Mouse (Mus musculus): ENCODE measurements around the gene Erich6. TPM values are rescaled to one million over a fixed set of nuclear protein-coding genes. Genes with fewer than 3 reads are reported as not detected.
"Not testable (repeated sequence)": the region's sequence is repeated elsewhere in the genome, so short reads cannot be mapped to it uniquely, and the experiment has no call there.

The Erich6 gene
- polyA plus RNA-seq, 1 experiment from 2014 or later: not detected

DNA sequence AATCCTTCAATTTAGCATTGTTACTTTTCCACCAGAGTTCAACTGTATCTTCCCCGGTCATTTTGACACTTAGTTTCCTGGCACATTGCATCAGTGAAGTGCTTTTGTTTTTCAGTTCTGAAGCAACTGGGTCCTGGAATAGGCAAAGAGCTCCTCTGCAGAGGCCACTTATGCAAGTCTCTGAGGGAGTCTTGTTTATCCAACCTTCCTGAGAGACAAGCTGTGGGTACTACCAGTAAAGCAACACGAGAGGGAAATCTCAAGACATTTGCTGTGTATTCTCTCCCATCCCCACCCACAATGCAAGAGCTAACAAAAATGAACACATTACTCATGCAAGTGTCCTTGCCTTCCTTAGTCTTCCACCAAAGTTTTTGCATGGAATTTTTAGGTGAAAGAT, 5.3 kb downstream of the Erich6 start:
- no peak overlapping the region for H3K4me3 ChIP-seq (replicated peaks)
- H3K36me3 ChIP-seq: no peaks in the 10 kb centered on the region
- H3K9me3 ChIP-seq (replicated peaks): no peaks in the 10 kb centered on the region
- H3K4me1 ChIP-seq (replicated peaks): peaks cover 6% of the 10 kb centered on the region
- H3K27ac ChIP-seq: no peak overlapping the region
- H3K4me2 ChIP-seq: no peak overlapping the region
- H3K9ac ChIP-seq: no peak overlapping the region
- ATAC-seq (ENCODE audit: low read depth) (no peak), DNase-seq (no peak)
- no peaks in the 10 kb centered on the region for H3K27me3 ChIP-seq
- 66% methylated on average over 2 of the region's 2 CpGs for WGBS (ENCODE audit: insufficient replicate concordance)

GRCm38 (mm10) chr3:58624981-58625380, 12.0 kb downstream of the Erich6 start:
- no peaks in the 10 kb centered on the region for H3K4me1 ChIP-seq (replicated peaks)
- DNase-seq: no peak
- no peak overlapping the region for H3K27ac ChIP-seq
- no peak for ATAC-seq (ENCODE audit: low read depth)
- no peak overlapping the region for H3K4me3 ChIP-seq (replicated peaks)
- no peaks in the 10 kb centered on the region for H3K27me3 ChIP-seq
- H3K9ac ChIP-seq: no peak overlapping the region
- H3K4me2 ChIP-seq: no peak overlapping the region
- whole genome bisulfite sequencing (ENCODE audit: insufficient replicate concordance): 62% methylated on average over 4 of the region's 4 CpGs
- no peaks in the 10 kb centered on the region for H3K9me3 ChIP-seq (replicated peaks)
- no peaks in the 10 kb centered on the region for H3K36me3 ChIP-seq

- 54% methylated on average over 3 of the region's 3 CpGs for WGBS (ENCODE audit: insufficient replicate concordance)
- no peaks in the 10 kb centered on the region for H3K27me3 ChIP-seq
- no peak overlapping the region for H3K27ac ChIP-seq
- no peak for ATAC-seq (ENCODE audit: low read depth)
- H3K4me2 ChIP-seq: no peak overlapping the region
- no peaks in the 10 kb centered on the region for H3K4me1 ChIP-seq (replicated peaks)
- H3K9ac ChIP-seq: no peak overlapping the region
- H3K36me3 ChIP-seq: no peaks in the 10 kb centered on the region
- no peaks in the 10 kb centered on the region for H3K9me3 ChIP-seq (replicated peaks)
- DNase-seq: no peak
- no peak overlapping the region for H3K4me3 ChIP-seq (replicated peaks)
Measured at GRCm38 (mm10) chr3:58622665-58623394, 14.2 kb downstream of the Erich6 start.

DNA sequence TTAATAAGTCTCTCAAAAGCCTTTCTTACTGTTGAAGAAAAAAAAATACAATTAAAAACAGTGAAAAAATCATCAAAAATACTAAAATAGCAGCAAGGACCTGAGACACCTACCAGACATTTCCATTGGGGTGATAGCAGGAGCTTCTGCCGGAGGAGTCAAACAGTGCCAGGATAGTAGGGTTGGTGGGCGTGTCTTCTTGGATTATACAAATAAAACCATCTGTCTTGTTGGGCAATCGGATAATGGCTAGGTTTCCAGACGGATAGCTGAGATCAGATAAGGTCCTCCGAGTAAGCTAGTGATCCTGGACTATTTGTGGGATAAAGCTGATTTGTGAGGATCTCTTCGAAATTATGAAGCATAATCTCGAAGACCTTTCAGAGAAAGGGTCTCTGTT, 15.9 kb downstream of the Erich6 start:
- no peak overlapping the region for H3K9ac ChIP-seq
- H3K4me1 ChIP-seq (replicated peaks): no peaks in the 10 kb centered on the region
- DNase-seq (no peak), ATAC-seq (ENCODE audit: low read depth) (no peak)
- no peaks in the 10 kb centered on the region for H3K27me3 ChIP-seq
- H3K27ac ChIP-seq: no peak overlapping the region
- H3K9me3 ChIP-seq (replicated peaks): no peaks in the 10 kb centered on the region
- no peak overlapping the region for H3K4me3 ChIP-seq (replicated peaks)
- 62% methylated on average over 7 of the region's 7 CpGs for WGBS (ENCODE audit: insufficient replicate concordance)
- no peaks in the 10 kb centered on the region for H3K36me3 ChIP-seq
- H3K4me2 ChIP-seq: no peak overlapping the region

DNA sequence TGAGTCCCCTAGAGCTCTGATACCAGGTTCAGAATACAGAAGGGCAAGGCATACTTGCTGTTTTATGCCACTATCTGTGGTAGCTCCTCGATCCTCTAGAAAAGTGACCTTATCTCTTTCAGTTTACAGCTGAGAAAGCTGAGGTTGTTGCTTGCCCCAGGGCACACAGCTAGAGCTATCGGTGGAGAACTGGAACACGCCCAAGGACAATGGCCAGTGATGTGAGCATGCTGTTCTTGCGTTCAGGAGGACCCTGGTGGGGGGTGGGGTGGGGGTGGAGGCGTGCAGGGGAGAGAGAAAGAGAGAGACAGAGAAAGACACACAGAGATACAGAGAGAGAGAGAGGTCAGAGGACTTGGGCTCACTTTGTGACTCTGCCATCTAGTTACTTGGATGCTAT, 27.0 kb downstream of the Erich6 start:
- ATAC-seq (ENCODE audit: low read depth) (no peak), DNase-seq (no peak)
- Histone ChIP-seq H3K4me2 (no peak overlapping the region), H3K4me1 (replicated peaks) (no peaks in the 10 kb centered on the region), H3K4me3 (replicated peaks) (no peak overlapping the region), H3K27me3 (no peaks in the 10 kb centered on the region), H3K9ac (no peak overlapping the region), H3K36me3 (no peaks in the 10 kb centered on the region), H3K9me3 (replicated peaks) (no peaks in the 10 kb centered on the region), H3K27ac (no peak overlapping the region)
- 54% methylated on average over 5 of the region's 5 CpGs for WGBS (ENCODE audit: insufficient replicate concordance)

GRCm38 (mm10) chr3:58608506-58608905, 28.5 kb downstream of the Erich6 start:
- H3K4me3 ChIP-seq (replicated peaks): no peak overlapping the region
- 74% methylated on average over 4 of the region's 4 CpGs for WGBS (ENCODE audit: insufficient replicate concordance)
- DNase-seq: no peak

DNA sequence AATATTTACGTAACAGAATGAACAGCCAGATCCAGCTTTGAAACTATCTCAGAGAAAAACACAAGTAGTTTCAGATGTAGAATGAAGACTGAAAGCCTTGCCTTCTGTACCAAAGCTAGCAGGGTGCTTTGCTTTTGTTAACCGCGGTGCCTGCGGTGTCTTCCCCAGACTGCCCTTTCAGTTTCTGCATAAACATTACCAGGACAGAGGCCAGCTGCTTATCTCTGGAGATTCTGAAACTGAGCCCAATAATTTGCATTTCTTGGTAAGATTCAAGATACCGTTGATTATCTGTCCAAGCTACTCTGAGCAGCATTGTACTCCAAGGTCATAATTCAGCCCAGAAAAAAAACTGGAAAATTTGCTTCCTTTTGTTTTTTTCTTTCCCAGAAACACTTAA, 43.4 kb downstream of the Erich6 start:
- Histone ChIP-seq H3K4me2 (no peak overlapping the region), H3K9ac (no peak overlapping the region), H3K4me1 (replicated peaks) (no peaks in the 10 kb centered on the region), H3K4me3 (replicated peaks) (no peak overlapping the region), H3K9me3 (replicated peaks) (no peaks in the 10 kb centered on the region), H3K27ac (no peak overlapping the region), H3K36me3 (peaks cover 32% of the 10 kb centered on the region), H3K27me3 (no peaks in the 10 kb centered on the region)
- WGBS (ENCODE audit: insufficient replicate concordance): 69% methylated on average over 5 of the region's 5 CpGs
- no peak for DNase-seq
- ATAC-seq (ENCODE audit: low read depth): no peak

More at GRCm38 (mm10) chr3:58608506-58608905, 28.5 kb downstream of the Erich6 start:
- Histone ChIP-seq H3K36me3 (no peaks in the 10 kb centered on the region), H3K9me3 (replicated peaks) (no peaks in the 10 kb centered on the region), H3K9ac (no peak overlapping the region), H3K4me1 (replicated peaks) (no peaks in the 10 kb centered on the region), H3K27me3 (no peaks in the 10 kb centered on the region), H3K4me2 (no peak overlapping the region), H3K27ac (no peak overlapping the region)
- ATAC-seq (ENCODE audit: low read depth): no peak

DNA sequence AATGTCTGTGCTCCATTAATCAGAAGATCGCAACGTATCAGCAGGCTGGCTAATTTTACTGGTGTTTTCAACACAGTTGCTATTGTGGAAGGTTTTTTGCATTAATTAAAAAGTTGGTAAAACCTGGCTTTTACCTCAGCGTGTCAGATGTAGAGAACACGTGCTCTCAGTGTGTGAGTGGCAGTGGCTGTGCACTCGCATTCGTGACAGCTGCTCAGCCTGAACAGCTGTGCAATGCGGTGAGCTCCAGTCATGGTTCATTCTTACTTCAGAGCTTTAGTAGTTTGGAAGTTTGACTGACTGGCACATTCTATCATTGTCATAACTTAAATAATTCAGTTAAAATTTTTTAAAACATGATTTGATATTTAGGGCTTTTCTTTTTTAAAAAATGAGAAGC, 44.3 kb downstream of the Erich6 start:
- not testable (repeated sequence) for H3K9ac ChIP-seq; H3K27me3 ChIP-seq; H3K4me3 ChIP-seq (replicated peaks); DNase-seq; ATAC-seq (ENCODE audit: low read depth); H3K4me2 ChIP-seq; H3K9me3 ChIP-seq (replicated peaks); H3K27ac ChIP-seq; H3K4me1 ChIP-seq (replicated peaks)
- peaks cover 36% of the 10 kb centered on the region for H3K36me3 ChIP-seq
- WGBS (ENCODE audit: insufficient replicate concordance): 91% methylated on average over 7 of the region's 7 CpGs

DNA sequence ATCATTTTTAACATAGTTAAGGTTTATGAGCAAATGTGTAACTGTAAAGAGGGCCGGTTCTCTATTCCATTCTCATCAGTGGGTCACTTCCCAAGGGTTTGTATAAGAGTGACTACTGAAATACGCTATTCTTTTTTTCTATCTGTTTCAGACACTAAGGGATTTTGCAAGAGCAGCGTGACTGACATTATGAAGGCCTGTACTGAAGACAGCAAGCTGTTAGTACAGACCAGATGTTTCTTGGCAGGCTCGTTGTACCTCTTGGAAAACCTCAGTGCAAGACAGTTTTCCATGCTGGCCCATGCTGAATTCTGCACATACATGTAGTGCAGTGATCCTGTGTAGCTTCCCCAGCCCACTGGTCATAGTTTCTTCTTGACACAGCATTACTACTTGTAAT, 46.5 kb downstream of the Erich6 start:
- not testable (repeated sequence) for H3K4me3 ChIP-seq (replicated peaks); H3K4me2 ChIP-seq; H3K9ac ChIP-seq; H3K9me3 ChIP-seq (replicated peaks); H3K4me1 ChIP-seq (replicated peaks); H3K27ac ChIP-seq; H3K27me3 ChIP-seq; DNase-seq; ATAC-seq (ENCODE audit: low read depth)
- peaks cover 54% of the 10 kb centered on the region for H3K36me3 ChIP-seq
- WGBS (ENCODE audit: insufficient replicate concordance): 89% methylated on average over 4 of the region's 4 CpGs

DNA sequence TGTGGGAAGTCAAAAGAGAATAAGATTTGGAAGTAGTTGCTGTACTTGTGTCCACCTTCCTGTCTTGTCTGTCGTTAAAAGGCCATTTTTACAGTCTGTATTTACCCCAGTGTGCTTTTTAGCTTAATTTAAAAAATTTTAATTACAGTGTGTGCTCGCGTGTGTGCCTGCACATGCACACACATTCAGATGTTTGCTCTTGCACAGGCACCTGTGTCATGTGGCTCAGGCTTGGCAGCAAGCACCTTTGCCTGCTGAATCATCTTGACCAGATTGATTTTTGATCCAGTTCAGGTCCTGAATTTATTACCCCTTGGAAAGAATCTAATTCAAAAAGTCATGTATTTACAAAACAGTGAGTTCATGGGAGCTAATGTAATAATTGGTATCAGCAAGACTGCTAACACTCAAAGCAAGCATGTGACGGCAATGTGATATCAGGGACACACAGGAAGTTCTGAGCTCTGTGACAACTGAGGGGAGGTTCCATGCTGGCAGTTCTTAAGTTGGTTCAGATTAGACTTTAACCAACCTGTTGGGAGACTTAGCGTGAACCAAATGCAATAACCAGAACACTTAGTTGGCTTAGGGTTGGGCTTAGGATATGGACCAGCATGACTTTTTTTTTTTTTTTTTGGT, 54.1 kb downstream of the Erich6 start:
- no peaks in the 10 kb centered on the region for H3K27me3 ChIP-seq
- peak overlapping the region; percentile 7 for H3K27ac ChIP-seq
- peaks cover 47% of the 10 kb centered on the region for H3K4me1 ChIP-seq (replicated peaks)
- DNase-seq (peak; percentile 34), ATAC-seq (ENCODE audit: low read depth) (peak; percentile 82)
- peaks cover 40% of the 10 kb centered on the region for H3K36me3 ChIP-seq
- H3K4me3 ChIP-seq (replicated peaks): no peak overlapping the region
- 49% methylated on average over 5 of the region's 5 CpGs for WGBS (ENCODE audit: insufficient replicate concordance)
- no peak overlapping the region for H3K9ac ChIP-seq
- H3K4me2 ChIP-seq: peak overlapping the region; percentile 1; the same call in 1 of the 2 replicates
- H3K9me3 ChIP-seq (replicated peaks): no peaks in the 10 kb centered on the region

GRCm38 (mm10) chr3:58582297-58582696, 54.7 kb downstream of the Erich6 start:
- no peak for DNase-seq
- H3K9ac ChIP-seq: no peak overlapping the region
- peak overlapping the region; percentile 7 for H3K27ac ChIP-seq
- peaks cover 51% of the 10 kb centered on the region for H3K4me1 ChIP-seq (replicated peaks)
- no peaks in the 10 kb centered on the region for H3K27me3 ChIP-seq
- ATAC-seq (ENCODE audit: low read depth): peak; percentile 49; the same call in 1 of the 2 replicates
- no peak overlapping the region for H3K4me3 ChIP-seq (replicated peaks)
- WGBS (ENCODE audit: insufficient replicate concordance): 28% methylated on average over 5 of the region's 5 CpGs
- H3K9me3 ChIP-seq (replicated peaks): no peaks in the 10 kb centered on the region
- H3K4me2 ChIP-seq: peak overlapping the region; percentile 1; the same call in 1 of the 2 replicates
- peaks cover 35% of the 10 kb centered on the region for H3K36me3 ChIP-seq

- H3K4me3 ChIP-seq (replicated peaks): no peak overlapping the region
- no peak overlapping the region for H3K9ac ChIP-seq
- H3K27me3 ChIP-seq: no peaks in the 10 kb centered on the region
- no peak overlapping the region for H3K27ac ChIP-seq
- H3K4me1 ChIP-seq (replicated peaks): peaks cover 51% of the 10 kb centered on the region
- WGBS (ENCODE audit: insufficient replicate concordance): 82% methylated on average over 4 of the region's 4 CpGs
- DNase-seq (no peak), ATAC-seq (ENCODE audit: low read depth) (no peak)
- H3K9me3 ChIP-seq (replicated peaks): no peaks in the 10 kb centered on the region
- peaks cover 28% of the 10 kb centered on the region for H3K36me3 ChIP-seq
- H3K4me2 ChIP-seq: no peak overlapping the region
Measured at GRCm38 (mm10) chr3:58581530-58581929, 55.5 kb downstream of the Erich6 start.

Data from liver, embryonic 13.5 days (tissue).